Mouse (Mus musculus) right cerebral cortex, adult 2 months (tissue): ENCODE results near the gene Fam110c.
A peak's percentile ranks its signal among the peaks of the same experiment; 100 is the strongest.
"Not testable (repeated sequence)": the region's sequence is repeated elsewhere in the genome, so short reads cannot be mapped to it uniquely, and the experiment has no call there.

Experiments
- DNase-seq, 2 experiments: peaks; one replicate each; pipeline ENCODE4 v3.0.0; 2021 to 2022; ENCODE audit warnings: low spot score in 2 of 2

Gene Fam110c

GRCm38 (mm10) chr12:31073412-31074354 lies at the start of gene Fam110c:
Gene Fam110c, plus strand, starts transcription at chr12:31073861.
- no peak for DNase-seq

DNA sequence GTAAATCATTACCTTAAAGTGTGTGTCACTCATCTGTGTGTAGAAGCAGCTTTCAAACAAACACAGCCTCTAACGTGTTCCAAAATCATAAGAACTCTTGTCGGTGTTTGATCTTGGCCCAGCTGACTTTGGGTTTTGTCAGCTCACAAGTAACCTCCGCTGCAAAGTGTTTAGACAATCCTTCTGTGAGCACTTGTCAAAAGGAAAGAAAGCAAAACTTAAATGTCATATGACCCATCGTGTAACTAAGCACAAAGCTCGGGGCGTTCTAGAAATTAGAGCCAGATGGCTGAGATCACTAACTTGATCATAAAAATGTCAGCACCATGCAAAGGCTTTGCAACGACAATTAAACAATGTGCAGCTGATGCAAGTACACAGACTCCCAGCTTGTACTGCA lies 47.2 kb upstream of the Fam110c start:
- DNase-seq: no peak

DNA sequence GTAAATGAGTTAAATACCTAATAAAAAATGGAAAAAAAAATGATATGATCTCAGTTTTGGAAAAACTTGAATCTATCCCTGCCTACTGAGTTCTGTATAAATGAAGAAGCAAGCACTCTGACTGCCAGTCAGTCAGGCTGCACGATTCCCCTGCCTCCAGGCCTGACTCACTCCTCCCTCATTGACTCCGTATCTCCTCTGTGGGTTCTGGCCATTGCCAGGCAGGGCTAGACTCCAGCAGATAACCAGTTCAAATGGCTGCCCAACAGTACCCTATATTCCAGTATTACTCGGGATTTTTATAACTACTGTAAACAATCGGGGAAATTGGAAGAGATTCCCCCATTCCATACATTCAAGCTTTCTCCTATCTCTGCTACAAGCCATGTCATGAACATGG lies 21.6 kb upstream of the Fam110c start:
- no peak for DNase-seq

GRCm38 (mm10) chr12:31056291-31056864 lies 17.3 kb upstream of the Fam110c start:
- no peak for DNase-seq

DNA sequence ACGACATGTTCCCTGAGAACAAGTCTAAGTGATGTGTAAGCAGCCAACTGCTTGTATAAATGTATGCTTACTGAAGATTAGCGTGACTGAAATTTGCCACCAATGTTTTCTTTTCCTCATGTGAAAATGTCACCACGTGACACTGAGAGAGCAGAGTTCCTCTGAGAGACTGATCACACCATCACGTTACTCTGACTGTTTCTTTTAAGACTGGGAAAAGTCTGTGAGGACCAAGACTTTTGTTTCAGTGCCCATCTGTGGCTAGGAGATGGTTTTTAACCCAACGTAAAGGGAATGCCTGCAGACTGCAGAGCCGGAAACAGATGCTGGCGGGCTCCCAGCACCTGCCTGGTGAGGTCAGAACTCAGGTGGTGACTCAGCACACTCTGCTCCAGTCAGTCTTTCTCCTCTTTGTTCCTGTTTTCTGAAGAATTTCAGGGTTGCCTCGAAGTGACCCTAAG lies 14.2 kb upstream of the Fam110c start:
- no peak for DNase-seq

GRCm38 (mm10) chr12:31060245-31060644 lies 13.4 kb upstream of the Fam110c start:
- no peak for DNase-seq

- DNase-seq: no peak
Observed at GRCm38 (mm10) chr12:31071222-31071621, 2.4 kb upstream of the Fam110c start.

- not testable (repeated sequence) for DNase-seq
Observed at GRCm38 (mm10) chr12:31074355-31074786, 710 bp downstream of the Fam110c start.

DNA sequence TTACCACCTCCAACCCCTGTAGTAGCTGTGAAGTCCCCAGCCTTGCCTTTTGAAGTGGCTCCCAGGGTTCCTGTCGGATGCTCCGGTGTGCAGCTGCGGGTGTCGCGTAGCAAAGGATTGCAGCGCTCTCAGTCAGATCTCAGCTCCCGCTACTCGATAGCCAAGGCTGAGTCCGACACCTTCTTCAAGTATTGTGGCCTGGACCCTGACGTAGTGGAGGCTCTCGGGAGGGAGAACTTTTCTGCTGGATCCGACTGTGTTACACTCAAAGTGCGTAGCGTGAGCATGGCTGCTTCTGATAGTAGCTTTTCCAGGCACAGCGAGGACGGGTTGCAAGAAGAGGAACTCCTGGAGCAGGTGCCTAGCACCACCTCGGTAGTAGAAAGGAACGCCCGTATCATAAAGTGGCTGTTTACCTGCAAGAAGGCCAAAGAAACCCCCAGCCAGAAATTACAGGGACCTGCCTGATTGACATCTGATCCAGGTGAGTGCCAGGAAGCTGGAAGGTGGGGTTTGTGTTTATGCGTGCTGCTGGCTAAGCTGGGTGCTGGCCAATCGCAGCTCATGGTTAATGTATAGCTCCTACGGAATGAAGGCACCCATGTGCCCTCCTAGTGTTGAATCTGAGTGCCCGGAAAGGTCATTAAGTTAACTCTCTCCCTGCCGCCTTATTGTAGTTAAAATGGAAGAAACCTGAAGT lies 1.3 kb downstream of the Fam110c start:
- peak; percentile 10 to 13 for DNase-seq

DNA sequence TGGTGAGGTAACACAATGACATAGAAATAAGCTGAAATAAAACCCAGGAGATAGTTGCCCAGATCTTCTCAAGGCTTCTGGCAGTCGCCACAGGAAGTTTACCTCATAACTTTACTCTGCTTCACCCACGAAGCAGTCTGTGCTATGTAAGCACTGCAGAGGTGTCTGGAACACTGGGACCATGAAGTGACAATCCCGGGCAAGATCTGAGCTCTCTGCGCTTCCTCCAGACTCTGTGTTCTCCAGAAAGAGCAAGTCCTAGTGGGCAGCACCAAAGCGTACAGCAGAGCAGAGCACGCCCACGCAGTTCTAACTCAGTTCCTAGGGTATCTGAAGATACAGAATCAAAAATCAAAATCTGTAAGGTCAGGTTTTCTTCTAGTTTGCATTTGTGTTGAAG lies 3.4 kb downstream of the Fam110c start:
- DNase-seq: no peak

DNA sequence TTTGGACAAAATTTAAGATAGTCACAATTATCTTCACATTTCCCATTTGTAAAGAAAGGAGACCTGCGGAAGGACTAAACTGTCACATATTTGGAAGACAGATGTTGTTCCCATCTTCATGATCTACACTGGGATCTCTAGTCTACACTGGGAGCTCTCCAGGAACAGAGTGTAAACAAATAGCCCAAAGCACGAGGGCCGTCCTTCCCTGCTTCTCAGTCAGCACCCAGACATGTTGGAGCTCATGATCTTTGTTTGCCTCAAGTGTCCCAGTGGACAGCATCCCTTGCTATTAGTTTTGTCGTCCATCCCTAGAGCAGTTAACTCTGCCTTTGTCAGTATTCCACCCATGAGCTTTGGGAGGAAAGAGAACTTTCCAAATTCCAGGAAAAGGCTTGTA lies 4.4 kb downstream of the Fam110c start:
- DNase-seq: no peak

GRCm38 (mm10) chr12:31080352-31080751 lies 6.7 kb downstream of the Fam110c start:
- no peak for DNase-seq

DNA sequence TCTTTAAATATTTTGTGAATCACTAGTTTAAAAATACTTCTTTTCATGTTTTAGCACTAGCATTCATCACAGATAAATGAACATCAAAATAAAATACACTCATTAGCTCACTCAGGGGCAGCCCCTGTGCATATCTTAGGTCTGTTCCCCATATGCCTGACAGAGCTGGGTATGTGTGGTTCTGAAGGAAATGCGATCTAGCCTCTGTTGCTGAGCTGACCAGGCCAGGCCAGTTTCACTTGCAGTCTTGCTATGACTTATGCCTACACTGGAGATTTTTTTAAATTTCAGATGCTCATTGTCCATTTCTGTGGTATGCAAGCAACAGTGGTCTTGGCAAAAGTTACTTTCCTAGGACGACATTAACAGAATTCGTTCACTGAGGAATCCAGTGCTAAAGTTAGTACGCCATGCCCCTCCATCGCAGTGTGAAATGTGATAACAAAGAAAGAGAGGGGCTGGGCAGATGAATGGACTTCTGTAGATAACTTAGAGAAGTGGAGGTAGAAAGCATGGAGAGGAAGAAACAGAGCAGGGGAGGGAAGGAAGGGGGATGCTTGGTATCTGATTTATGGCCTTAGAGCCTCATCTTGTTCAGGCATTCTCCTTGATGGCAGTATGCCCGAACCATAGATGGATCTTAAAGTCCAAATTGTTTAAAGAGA lies 7.4 kb downstream of the Fam110c start:
- DNase-seq: no peak

DNA sequence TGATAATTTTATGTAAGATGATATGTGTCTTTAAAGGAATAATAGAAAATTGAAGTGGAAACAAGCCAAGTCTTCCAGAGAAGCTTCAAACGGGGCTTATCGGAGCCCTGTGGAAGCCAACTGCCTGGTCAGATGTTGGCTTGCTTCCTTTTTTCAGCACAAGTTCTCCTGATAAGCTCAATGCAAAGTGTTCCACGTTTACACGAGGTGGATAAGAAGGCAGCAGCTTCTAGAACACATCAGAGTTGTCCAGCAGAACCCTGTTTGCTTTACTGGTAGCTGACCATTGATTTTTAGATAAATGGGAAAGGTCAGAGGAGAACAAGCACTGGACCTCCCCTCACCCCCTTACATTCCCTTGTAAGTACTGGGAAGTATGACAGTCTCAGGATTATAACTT lies 9.3 kb downstream of the Fam110c start:
- DNase-seq: no peak

DNA sequence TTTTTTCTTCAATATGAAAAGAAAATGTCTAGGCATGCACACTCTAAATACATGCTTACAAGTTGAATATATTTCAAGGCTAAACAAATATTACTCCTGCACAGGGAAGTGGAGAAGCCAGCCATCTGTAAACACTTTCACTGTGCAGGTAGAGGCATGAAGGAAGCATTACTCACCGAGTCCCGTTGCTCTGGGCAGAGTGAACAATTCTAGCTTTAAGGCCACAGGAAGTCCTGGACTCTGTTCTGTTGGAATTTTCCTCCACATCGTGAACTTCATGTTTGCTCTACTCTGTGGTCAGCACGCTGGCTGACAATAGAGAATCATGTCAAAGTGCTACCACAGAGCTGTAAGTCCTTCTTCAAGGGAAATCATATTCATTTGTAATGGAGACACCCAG lies 9.7 kb downstream of the Fam110c start:
- no peak for DNase-seq

DNA sequence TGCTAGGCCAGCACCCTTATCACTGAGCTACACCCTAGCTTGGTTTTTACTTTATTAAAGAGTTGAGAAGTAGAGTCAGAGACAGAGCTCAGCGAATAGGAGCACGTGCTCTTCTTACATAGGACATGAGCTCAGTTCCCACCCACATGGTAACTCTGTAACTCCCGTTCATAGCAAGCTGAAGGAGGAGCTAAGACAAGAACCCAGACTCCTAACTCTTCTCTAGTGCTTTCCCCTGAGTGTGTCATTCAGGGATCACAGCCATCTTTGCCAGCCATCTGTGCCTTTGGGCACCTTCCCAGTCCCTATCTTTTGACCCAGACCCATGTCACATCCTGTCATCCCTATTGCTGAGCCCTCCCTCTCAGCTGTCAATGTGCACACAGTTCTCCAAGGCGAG lies 13.4 kb downstream of the Fam110c start:
- DNase-seq: no peak

- no peak for DNase-seq
Observed at GRCm38 (mm10) chr12:31090401-31090800, 16.7 kb downstream of the Fam110c start.

DNA sequence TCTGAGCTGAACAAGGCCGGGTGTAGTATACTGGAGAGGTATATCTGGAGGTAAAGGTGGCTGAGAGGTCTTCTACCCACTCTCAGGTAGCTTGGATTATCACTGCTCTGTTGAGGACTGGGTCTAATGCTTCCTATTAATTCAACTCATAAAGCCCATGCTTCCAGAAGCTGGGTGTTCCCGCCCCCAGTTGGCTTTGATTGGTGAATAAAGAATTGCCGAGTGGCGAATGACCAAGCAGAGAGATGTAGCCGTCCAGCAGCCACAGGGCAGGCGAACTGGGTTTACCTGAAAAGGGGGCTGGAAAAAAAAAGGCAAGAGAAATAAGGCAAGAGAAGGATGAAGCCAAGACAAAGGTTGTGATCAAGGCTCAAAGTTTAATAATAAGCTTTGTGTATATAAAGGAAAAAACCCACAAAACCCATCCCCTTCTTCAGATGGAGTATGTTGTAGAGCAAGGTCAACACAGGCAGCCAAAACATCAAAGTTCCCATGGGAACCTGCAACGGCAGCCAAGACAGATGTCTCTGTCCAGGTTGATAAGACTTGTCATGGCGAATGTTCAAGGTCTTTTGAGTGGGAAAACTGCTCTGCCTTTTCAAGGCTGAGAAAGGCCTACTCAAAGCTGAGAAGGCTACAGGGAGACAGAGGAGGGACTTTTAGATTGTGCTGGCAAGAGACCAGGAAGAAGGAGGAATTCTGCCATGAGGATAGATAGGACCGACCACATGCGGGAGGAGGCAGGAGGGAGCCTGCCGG lies 17.4 kb downstream of the Fam110c start:
- DNase-seq: no peak

DNA sequence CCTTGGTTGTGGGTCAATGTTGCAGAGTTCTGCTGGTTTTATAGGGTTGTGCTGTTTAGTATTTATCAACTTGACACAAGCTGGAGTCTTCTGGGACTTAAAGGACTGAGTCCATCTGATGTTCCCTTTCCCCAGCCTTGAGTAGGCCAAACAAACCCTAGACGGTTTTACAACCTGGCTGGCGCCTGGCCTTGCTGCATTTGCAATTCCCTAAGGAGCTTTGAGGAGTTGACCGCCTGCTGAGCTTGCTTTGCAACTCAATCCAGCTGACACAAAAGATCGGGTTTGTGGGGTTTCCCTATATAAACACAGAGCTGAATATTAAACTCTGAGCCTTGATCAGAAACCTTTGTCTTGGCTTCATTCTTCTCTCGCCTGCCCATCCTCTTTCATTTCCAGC lies 18.8 kb downstream of the Fam110c start:
- no peak for DNase-seq

- DNase-seq: no peak
Observed at GRCm38 (mm10) chr12:31097185-31097584, 23.5 kb downstream of the Fam110c start.

DNA sequence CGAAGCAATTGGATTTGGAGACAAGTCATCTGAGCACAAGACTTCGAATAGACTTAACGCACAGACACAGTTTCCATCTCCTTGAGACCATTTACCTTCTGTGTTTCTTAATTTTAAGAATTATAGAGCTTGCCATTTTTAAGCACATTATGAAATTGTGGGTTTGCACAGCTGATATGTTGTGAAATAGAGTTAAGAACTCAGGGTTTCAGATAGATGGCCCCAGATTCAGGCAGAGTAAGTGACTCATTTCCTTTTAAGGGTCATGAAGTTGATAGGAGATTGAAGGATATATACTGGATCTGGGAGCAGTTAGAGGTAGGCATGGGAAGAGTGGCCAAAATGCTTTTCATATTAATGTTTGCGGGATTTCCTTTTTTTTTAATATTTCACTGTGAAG lies 27.5 kb downstream of the Fam110c start:
- DNase-seq: no peak
